Mouse (Mus musculus) liver, embryonic 14.5 days (tissue): Measurements from ENCODE around the gene 4930524B15Rik. TPM values are rescaled to one million over a fixed set of nuclear protein-coding genes. Genes with fewer than 3 reads are reported as not detected.
"Not testable (repeated sequence)": the region's sequence is repeated elsewhere in the genome, so short reads cannot be mapped to it uniquely, and the experiment has no call there.

Experiments used
- ATAC-seq: fragments of 200-750 bp; cut with Nextera tagmentation; 2 replicates; pipeline ENCODE4 v1.8.0; 2017; ENCODE audit warnings: moderate number of reproducible peaks, mild to moderate bottlenecking, moderate library complexity; ENCODE audit not compliant: insufficient read depth
- DNase-seq, 3 experiments: peaks; one replicate each; pipeline ENCODE4 v3.0.0-alpha.2; 2012 to 2013; ENCODE audit warnings: low read depth in 3 of 3, low spot score in 3 of 3
- H3K27ac ChIP-seq: fragments of 300-500 bp; sonication (generic); 2 replicates; pipeline ENCODE4 v1.5.1; 2014; ENCODE audit warnings: moderate library complexity, mild to moderate bottlenecking, control low read depth, inconsistent platforms
- H3K27me3 ChIP-seq: fragments of 300-500 bp; sonication (generic); 2 replicates; pipeline ENCODE4 v1.6.1; 2014; ENCODE audit warnings: mild to moderate bottlenecking, low read length, moderate library complexity; ENCODE audit not compliant: control insufficient read depth, insufficient read depth
- H3K36me3 ChIP-seq: fragments of 300-500 bp; sonication (generic); replicated peaks from 2 replicates; pipeline ENCODE4 v1.6.1; 2014; ENCODE audit warnings: low read depth; ENCODE audit not compliant: control insufficient read depth, insufficient read depth
- H3K4me1 ChIP-seq, 2 experiments: fragments of 200-500 bp in 1 of 2; fragments of 300-500 bp in 1 of 2; sonication (generic) in 1 of 2; replicated peaks; 2 replicates each; pipeline ENCODE4 v1.6.1; 2012 to 2014; ENCODE audit warnings: antibody characterized with exemption in 1 of 2, inconsistent platforms in 1 of 2, low read length in 1 of 2; ENCODE audit not compliant: control insufficient read depth in 2 of 2, insufficient read depth in 2 of 2
- H3K4me2 ChIP-seq: fragments of 300-500 bp; sonication (generic); 2 replicates; pipeline ENCODE4 v1.6.1; 2014; ENCODE audit warnings: low read depth, mild to moderate bottlenecking, control low read depth, moderate library complexity
- H3K4me3 ChIP-seq, 2 experiments: fragments of 200-500 bp in 1 of 2; fragments of 300-500 bp in 1 of 2; sonication (generic) in 1 of 2; 2 replicates each; pipeline ENCODE4 v1.5.1; 2012 to 2014; ENCODE audit warnings: low read depth in 2 of 2, low read length in 2 of 2, mild to moderate bottlenecking in 2 of 2, control low read depth in 1 of 2, inconsistent platforms in 1 of 2, moderate library complexity in 1 of 2; ENCODE audit not compliant: insufficient read depth in 1 of 2
- H3K9ac ChIP-seq: fragments of 300-500 bp; sonication (generic); replicated peaks from 2 replicates; pipeline ENCODE4 v1.6.1; 2014; ENCODE audit warnings: mild to moderate bottlenecking, control low read depth, moderate library complexity
- H3K9me3 ChIP-seq: fragments of 300-500 bp; sonication (generic); 2 replicates; pipeline ENCODE4 v1.6.1; 2016; ENCODE audit warnings: low read length, mixed read lengths; ENCODE audit not compliant: control insufficient read depth
- CTCF ChIP-seq: IDR thresholded peaks from 2 replicates; pipeline ENCODE4 v1.5.1; 2016; ENCODE audit warnings: antibody characterized with exemption, low read depth, control low read depth
- EP300 ChIP-seq: IDR thresholded peaks from 2 replicates; pipeline ENCODE4 v1.6.1; 2016; ENCODE audit warnings: antibody characterized with exemption, low read depth
- WGBS: fragments of 180-500 bp; shearing (Covaris S2); extraction: QIAGEN DNeasy Blood & Tissue Kit; methylation state at CpG from one replicate; pipeline ENCODE4 v1.1.7; 2014; ENCODE audit not compliant: insufficient replicate concordance; 5-methylcytosine and 5-hydroxymethylcytosine counted together
- polyA plus RNA-seq, 2 experiments: library from polyadenylated mRNA; depleted of rRNA in 1 of 2; stranded (reverse) in 1 of 2; unstranded in 1 of 2; fragments of >200 nt; fragmentation: Nextera tagmentation in 1 of 2; extraction: Ambion mirVana in 1 of 2; gene quantifications; 2 replicates each; pipeline versions ENCODE4 v1.2.1 to v1.2.3; 2012 to 2014

The 4930524B15Rik gene
- polyA plus RNA-seq, 2 experiments = not detected

DNA sequence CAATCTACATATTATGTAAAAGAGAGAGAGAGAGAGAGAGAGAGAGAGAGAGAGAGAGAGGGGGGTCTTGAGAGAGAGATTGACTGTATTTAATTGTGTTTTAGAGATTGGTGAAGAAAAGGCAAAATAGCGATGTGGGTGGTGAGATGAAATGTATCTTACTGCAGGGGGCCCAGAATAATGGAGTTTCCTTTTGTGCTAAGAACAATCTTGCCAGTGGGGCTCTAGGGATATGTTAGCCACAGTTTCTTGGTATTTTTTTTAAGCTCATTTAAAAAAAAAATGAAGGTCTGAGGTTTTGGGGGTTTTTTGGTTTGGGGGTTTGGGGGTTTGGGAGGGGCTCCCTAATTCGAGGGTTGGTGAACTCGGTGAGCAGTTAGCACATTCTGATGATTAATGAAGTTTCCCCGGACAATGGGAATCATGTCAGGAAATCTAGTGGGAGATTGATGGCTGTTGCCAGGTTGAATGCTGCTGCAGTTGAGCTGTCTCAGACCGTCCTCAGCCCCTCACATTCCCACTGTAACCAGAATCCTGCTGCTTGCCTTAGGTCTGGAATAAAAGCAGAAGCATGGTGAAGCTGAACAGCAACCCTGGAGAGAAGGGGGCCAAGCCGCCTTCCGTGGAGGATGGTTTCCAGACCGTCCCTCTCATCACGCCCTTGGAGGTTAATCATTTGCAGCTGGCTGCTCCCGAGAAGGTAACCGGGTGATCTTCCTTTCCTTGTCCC lies 36.0 kb downstream of the 4930524B15Rik start:
- Histone ChIP-seq H3K36me3 (no peaks in the 10 kb centered on the region), H3K4me2 (no peak overlapping the region), H3K9me3 (no peaks in the 10 kb centered on the region), H3K27me3 (no peaks in the 10 kb centered on the region; the same call in none of the 2 replicates), H3K9ac (no peak overlapping the region), H3K4me1 (no peaks in the 10 kb centered on the region), H3K4me3 (no peak overlapping the region), H3K27ac (no peak overlapping the region)
- no peak for TF ChIP-seq EP300
- no peak for TF ChIP-seq CTCF
- no peak for ATAC-seq
- 13% methylated on average over 11 of the region's 11 CpGs for WGBS
- DNase-seq = no peak

- H3K36me3 ChIP-seq = no peaks in the 10 kb centered on the region
- H3K9me3 ChIP-seq = no peaks in the 10 kb centered on the region
- no peak overlapping the region for H3K4me2 ChIP-seq
- 4% methylated on average over 5 of the region's 5 CpGs for WGBS
- no peak for ATAC-seq
- H3K4me3 ChIP-seq = no peak overlapping the region
- H3K27ac ChIP-seq = no peak overlapping the region
- H3K4me1 ChIP-seq = no peaks in the 10 kb centered on the region
- TF ChIP-seq EP300 = no peak
- TF ChIP-seq CTCF = no peak
- no peak overlapping the region for H3K9ac ChIP-seq
- no peak for DNase-seq
- H3K27me3 ChIP-seq = no peaks in the 10 kb centered on the region; the same call in none of the 2 replicates
Observed at GRCm38 (mm10) chr11:32002670-32003072, 37.3 kb downstream of the 4930524B15Rik start.

- not testable (repeated sequence) for H3K27me3 ChIP-seq, H3K9ac ChIP-seq, ATAC-seq, H3K36me3 ChIP-seq, H3K4me1 ChIP-seq, H3K9me3 ChIP-seq, H3K4me2 ChIP-seq, DNase-seq, H3K27ac ChIP-seq, H3K4me3 ChIP-seq
- 58% methylated on average over 3 of the region's 3 CpGs for WGBS
Observed at GRCm38 (mm10) chr11:32008049-32008448, 42.7 kb downstream of the 4930524B15Rik start.

DNA sequence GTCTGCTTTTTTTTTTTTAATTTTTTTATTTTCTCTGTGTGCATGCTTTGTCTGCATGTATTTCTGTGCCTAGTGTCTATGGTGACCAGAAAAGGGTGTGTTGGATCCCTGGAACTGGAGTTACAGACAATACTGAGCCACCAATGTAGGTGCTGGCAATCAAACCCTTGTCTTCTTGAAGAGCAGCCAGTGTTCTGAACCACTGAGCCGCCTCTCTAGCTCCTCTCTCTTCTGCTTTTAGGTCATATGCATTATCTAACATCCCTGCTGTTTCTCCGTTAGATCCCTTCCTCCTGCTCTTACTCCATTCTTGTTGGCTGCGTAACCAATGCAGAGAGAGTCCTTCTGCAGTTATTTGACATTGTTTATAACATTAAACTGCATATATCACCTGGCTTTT lies 43.5 kb downstream of the 4930524B15Rik start:
- 64% methylated on average over 3 of the region's 3 CpGs for whole genome bisulfite sequencing
- Histone ChIP-seq H3K4me1 (no peaks in the 10 kb centered on the region), H3K4me3 (no peak overlapping the region), H3K27ac (no peak overlapping the region), H3K9me3 (no peaks in the 10 kb centered on the region), H3K4me2 (no peak overlapping the region), H3K9ac (no peak overlapping the region), H3K36me3 (no peaks in the 10 kb centered on the region), H3K27me3 (no peaks in the 10 kb centered on the region)
- DNase-seq (no peak), ATAC-seq (no peak)
- no peak for TF ChIP-seq EP300
- TF ChIP-seq CTCF = no peak

DNA sequence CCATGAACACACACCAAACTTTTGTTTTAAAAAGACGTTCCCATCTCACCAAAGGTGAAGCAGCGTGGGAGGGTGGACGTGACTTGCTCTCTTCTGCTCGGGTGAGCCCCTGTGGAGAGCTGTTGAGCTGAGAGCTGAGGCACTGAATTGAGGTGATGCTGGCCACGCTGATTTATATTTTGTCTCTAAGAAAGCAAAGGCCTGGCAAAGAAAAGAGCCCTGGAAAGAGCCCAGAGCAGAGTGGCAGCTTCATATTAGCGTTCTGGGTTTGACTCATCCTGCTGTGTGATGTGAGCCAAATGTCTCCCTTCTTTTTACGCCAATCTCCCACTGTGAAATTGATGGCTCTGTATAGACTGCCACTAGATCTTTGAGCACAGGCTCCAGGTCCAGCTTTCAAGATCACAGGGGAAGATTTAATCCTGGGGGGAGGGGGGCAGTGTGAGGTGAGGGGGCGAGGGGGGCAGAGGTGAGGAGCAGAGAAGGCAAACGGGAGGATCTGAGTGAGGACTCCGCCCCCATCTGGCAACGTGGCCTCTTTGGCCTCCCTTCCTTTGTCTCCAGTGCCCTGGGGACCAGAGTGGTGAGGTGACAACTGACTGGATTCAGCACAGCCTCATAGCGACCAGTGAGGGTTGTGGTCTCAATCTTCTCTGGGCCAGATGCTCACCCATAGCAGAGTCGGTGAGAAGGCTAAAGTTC lies 44.7 kb downstream of the 4930524B15Rik start:
- Histone ChIP-seq H3K27me3 (no peaks in the 10 kb centered on the region), H3K36me3 (no peaks in the 10 kb centered on the region), H3K27ac (no peak overlapping the region), H3K9ac (no peak overlapping the region), H3K9me3 (no peaks in the 10 kb centered on the region), H3K4me1 (no peaks in the 10 kb centered on the region), H3K4me2 (no peak overlapping the region), H3K4me3 (no peak overlapping the region)
- 47% methylated on average over 13 of the region's 13 CpGs for WGBS
- TF ChIP-seq CTCF (no peak), EP300 (no peak)
- DNase-seq = no peak
- no peak for ATAC-seq
